Mouse (Mus musculus): ENCODE results near the gene Slc16a8.

DNA sequence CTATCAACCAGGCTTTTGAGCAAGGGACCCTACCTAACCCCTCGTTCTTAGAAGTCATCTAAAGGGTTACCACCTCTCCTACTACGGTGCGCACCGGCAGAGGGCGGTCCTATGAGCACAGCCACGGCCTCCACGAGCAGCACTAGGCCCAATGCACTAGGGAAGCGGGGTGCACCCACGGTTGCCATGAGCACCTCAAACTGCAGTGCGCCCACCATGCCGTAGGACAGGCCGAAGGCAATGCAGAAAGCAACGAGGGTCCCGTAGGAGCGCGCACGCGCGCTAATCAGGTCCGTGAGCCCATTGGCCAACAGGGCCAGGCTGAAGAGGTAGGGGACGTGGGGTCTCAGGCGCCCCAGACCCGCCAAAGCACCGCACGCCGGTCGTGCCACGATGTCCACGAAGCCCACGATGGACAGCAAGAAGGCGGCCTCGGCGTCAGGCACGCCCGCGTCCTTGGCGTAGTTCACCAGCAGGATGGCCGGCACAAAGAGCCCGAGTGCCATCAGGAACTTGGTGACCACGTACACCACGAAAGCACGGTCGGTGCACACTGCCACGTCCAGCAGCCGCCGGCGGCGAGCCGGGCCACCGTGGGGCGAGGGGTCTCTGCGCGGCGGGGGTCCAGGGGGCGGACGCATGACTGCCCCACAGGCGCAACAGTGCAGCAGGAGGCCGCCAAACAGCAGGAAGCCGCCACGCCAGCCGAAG lies 2.6 kb downstream of the Slc16a8 start:
- TF ChIP-seq CTCF (IDR thresholded peaks at IDR 0.05; ENCODE audit: low read depth) (peak; percentile 34; the same call in 1 of the 2 replicates), EP300 (IDR thresholded peaks at IDR 0.05; ENCODE audit: low read depth) (no peak)

Measured in heart, postnatal 0 days (tissue).